Mouse (Mus musculus): Measurements from ENCODE around the gene Pla2g1b. TPM values are rescaled to one million over a fixed set of nuclear protein-coding genes. Genes with fewer than 3 reads are reported as not detected.

The Pla2g1b gene
- 10 to 100 TPM in 1 of 2 experiments, not detected in 1; 13.7 TPM for total RNA-seq (2021)
- long read RNA-seq, experiment 1 = 0 reads
- long read RNA-seq, experiment 2, partial matches to known transcripts = 0 of 4 reads
- long read RNA-seq, experiment 2, other reads (novel, unspliced or antisense) = 0 of 4 reads

GRCm38 (mm10) chr5:115465642-115466420 lies at the start of gene Pla2g1b:
TSS of gene Pla2g1b (plus strand) at chr5:115466262.
- no peak for DNase-seq (ENCODE audit: low spot score in 2 of 2)

GRCm38 (mm10) chr5:115428831-115429358 lies 37.2 kb upstream of the Pla2g1b start:
- no peak for DNase-seq (ENCODE audit: low spot score in 2 of 2)

GRCm38 (mm10) chr5:115429359-115430186 lies 36.5 kb upstream of the Pla2g1b start, which contains the start of gene Msi1:
TSS of gene Msi1 (plus strand) at chr5:115429599.
- DNase-seq (ENCODE audit: low spot score in 2 of 2) = no peak

- no peak for DNase-seq (ENCODE audit: low spot score in 2 of 2)
These were observed 35.7 kb upstream of the Pla2g1b start for GRCm38 (mm10) chr5:115430187-115430960.

GRCm38 (mm10) chr5:115431061-115431897 lies 34.8 kb upstream of the Pla2g1b start:
- DNase-seq (ENCODE audit: low spot score in 2 of 2) = no peak

GRCm38 (mm10) chr5:115431898-115432259 lies 34.2 kb upstream of the Pla2g1b start:
- DNase-seq (ENCODE audit: low spot score in 2 of 2) = no peak

- no peak for DNase-seq (ENCODE audit: low spot score in 2 of 2)
These were observed 33.7 kb upstream of the Pla2g1b start for GRCm38 (mm10) chr5:115432395-115432794.

- no peak for DNase-seq (ENCODE audit: low spot score in 2 of 2)
These were observed 32.9 kb upstream of the Pla2g1b start for GRCm38 (mm10) chr5:115433191-115433590.

GRCm38 (mm10) chr5:115434280-115434852 lies 31.7 kb upstream of the Pla2g1b start:
- DNase-seq (ENCODE audit: low spot score in 2 of 2) = no peak

GRCm38 (mm10) chr5:115434853-115435754 lies 31.0 kb upstream of the Pla2g1b start:
- no peak for DNase-seq (ENCODE audit: low spot score in 2 of 2)

- no peak for DNase-seq (ENCODE audit: low spot score in 2 of 2)
These were observed 30.2 kb upstream of the Pla2g1b start for GRCm38 (mm10) chr5:115435755-115436379.

GRCm38 (mm10) chr5:115436421-115437124 lies 29.5 kb upstream of the Pla2g1b start:
- peak in 1 of 2 experiments; percentile 40 for DNase-seq (ENCODE audit: low spot score in 2 of 2)

- DNase-seq (ENCODE audit: low spot score in 2 of 2) = no peak
These were observed 28.7 kb upstream of the Pla2g1b start for GRCm38 (mm10) chr5:115437242-115437944.

GRCm38 (mm10) chr5:115437945-115438315 lies 28.1 kb upstream of the Pla2g1b start:
- no peak for DNase-seq (ENCODE audit: low spot score in 2 of 2)

- DNase-seq (ENCODE audit: low spot score in 2 of 2) = no peak
These were observed 27.4 kb upstream of the Pla2g1b start for GRCm38 (mm10) chr5:115438667-115439066.

GRCm38 (mm10) chr5:115441205-115441849 lies 24.7 kb upstream of the Pla2g1b start:
- DNase-seq (ENCODE audit: low spot score in 2 of 2) = peak in 1 of 2 experiments; percentile 50
